Mouse (Mus musculus): ENCODE results near the gene Srcin1.
A peak's percentile ranks its signal among the peaks of the same experiment; 100 is the strongest.

Srcin1 gene

DNA sequence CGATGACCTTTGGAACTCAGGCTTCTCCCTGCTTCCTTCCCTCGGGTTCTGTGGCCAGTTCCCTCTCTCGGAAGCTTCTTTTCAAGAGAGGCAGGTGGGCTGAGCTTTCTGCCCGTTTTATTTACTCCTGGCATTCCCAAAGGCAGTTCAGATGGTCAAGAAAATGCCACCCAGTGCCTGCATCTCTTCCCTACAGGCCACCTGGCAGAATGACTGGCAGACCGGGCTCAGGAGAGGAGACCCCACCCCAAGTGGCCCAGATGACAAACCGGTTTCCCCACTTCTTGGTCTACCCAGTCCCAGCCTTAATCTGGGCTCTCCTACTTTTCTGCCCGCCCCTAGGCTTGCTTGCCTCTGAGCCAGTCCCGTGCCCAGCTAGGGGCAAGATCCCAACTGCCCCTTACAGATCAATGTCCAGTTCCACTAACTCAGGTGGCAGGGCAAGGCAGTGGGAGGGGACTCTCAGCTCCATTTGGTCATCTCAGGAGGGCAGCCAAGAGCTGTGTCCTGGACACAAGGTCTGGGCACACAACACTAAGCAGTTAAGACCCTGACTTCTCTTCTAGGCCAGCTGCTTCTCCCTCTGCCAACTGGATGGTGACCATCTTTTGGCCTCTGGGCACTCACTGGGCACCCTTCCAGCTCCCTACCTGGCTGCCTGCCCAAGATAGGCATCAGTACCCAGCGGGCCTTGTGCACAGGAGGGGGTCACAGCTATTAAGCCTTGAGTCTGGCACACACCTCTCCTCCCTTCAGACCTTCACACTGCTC lies at the start of gene Srcin1:
Gene Srcin1, minus strand, starts transcription at position 51 of the 771 bp plus-strand sequence.
- no peak for DNase-seq

DNA sequence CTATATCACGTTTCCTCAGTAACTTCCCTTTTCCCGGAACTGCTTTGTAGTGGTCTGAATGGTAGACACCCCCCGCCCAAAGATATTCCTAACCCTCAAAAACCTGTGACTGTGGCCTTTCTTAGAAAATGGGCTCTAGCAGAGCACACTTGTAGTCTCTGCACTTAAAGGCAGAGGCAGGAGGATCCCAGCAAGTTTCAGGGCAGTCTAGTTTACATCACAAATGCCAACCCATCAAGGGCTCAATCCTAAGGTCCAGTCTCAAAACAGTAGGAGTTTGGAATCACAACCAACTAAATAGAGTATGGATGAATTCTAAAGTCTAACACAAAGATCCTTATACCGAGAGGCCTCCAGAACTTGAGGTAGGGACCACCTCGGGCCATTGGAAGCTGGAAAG lies 49.6 kb upstream of the Srcin1 start:
- no peak for DNase-seq

DNA sequence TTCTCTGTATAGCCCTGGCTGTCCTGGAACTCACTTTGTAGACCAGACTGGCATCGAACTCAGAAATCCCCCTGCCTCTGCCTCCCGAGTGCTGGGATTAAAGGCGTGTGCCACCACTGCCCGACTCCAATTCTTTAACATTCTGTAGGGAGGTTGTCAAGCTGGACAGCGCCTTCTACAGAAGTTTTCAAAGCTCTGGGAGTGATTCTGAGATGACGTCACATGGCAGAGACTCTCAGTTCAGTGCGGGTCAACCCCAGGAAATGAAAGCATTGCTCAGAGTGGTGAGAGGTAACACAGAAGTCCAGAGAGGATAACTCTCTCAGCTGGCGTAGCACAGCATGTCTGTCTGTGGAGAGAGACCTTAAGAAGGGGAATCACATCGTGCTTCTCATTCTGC lies 47.2 kb upstream of the Srcin1 start:
- DNase-seq, result no peak

DNA sequence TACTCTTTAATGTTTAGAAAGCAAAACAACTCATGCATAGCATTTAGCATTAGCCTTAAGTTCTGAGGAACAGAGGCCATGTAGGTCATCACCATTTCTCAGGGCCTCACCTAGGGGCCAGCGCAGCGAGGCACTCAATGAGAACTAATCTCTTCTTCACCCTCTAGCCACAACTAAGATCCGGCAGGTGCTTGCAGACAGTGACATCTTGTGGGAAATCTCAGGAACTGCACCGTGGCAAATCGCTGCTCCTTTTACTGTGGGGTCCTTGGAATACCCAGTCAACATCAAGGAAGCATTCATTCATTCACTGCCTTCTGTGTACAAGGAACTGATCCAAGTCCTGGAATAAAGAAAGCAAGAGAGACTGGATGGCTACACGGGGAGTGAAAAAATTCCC lies 46.5 kb upstream of the Srcin1 start:
- DNase-seq, result peak; percentile 75 to 80

GRCm38 (mm10) chr11:97619391-97619795 lies 43.4 kb upstream of the Srcin1 start:
- peak in 1 of 2 experiments; percentile 33 for DNase-seq

DNA sequence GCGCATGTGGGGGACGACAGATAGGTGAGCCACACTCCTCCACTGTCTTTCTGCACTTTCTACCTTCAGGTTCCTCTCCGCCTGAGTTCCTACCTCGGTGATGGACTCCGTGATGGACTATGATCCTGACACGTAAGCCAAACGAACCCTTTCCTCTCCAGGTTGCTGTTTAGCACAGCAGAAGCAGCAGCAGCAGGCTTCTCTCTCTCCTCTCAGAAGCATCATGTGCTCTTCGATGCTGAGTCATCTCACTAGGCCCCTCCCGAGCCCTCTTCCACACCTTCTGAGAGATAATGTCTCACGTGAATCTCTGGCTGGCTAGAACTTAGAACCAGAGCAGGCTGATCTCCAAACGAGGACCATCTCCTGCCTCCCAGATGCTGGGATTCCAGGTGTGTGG lies 42.4 kb upstream of the Srcin1 start:
- DNase-seq, result no peak

- no peak for DNase-seq
These were observed 39.3 kb upstream of the Srcin1 start for GRCm38 (mm10) chr11:97615276-97615675.

DNA sequence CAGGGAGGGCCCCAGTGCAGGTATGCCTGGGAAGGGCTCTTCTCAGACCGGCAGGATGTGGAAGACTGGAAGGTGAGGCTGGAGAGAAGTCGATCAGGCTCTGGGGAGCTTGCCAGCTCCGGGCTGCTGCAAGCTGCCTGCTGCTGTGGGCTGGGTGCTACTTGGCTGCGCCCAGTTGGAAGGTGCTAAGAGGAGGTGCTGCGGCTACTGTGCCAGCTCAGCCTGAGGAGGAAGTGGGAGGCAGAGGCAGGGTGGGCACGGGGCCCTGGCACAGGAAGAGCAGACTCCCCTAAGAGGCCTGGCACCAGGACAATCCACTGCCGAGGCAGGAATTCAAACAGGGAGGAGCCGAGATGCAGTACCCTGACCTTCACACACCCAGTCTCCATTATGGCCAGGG lies 35.1 kb upstream of the Srcin1 start:
- DNase-seq, result no peak

DNA sequence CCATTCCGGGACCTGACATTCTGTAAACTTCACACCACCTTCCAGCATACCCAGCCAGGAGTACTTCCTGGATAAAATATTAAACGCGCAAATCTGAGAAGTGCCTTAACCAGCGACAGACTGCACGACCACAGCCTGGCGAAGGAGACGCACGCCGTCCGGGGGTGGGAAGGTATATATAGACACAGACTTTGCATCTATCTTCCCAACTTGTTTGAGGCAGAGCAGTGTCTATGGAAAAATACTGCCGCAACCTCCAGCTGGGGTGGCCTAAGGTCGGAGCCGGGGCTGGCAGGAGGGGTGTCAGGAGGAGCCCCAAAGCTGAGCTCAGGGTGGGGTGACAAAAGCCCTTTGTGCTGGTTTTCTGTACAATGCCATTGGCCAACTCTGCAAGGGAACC lies 33.8 kb upstream of the Srcin1 start:
- DNase-seq, result no peak

DNA sequence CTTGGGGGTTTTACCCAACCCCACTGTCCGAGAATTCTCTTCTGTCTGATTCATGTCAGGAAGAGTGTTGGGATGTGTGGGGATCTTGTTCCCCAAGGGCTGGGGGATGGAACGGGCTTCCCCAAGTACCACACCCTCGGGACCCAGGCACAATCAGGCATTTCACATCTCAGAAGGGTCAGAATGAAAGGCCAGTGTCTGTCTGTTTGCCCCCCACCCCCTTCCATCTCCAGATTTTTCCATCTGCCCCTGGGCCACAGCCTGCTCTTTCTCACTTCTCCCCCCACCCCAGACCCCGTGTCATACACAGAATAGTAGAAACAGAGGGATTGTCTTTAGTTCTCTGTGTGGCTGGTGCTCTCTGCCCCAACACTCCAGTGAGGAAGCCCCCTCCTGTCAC lies 32.9 kb upstream of the Srcin1 start:
- no peak for DNase-seq

- no peak for DNase-seq
These were observed 31.2 kb upstream of the Srcin1 start for GRCm38 (mm10) chr11:97607056-97607725.

- peak; percentile 30 to 31 for DNase-seq
These were observed 27.9 kb upstream of the Srcin1 start for GRCm38 (mm10) chr11:97603891-97604290.

GRCm38 (mm10) chr11:97602223-97602622 lies 26.2 kb upstream of the Srcin1 start:
- no peak for DNase-seq

- no peak for DNase-seq
These were observed 23.1 kb upstream of the Srcin1 start for GRCm38 (mm10) chr11:97599104-97599503.

DNA sequence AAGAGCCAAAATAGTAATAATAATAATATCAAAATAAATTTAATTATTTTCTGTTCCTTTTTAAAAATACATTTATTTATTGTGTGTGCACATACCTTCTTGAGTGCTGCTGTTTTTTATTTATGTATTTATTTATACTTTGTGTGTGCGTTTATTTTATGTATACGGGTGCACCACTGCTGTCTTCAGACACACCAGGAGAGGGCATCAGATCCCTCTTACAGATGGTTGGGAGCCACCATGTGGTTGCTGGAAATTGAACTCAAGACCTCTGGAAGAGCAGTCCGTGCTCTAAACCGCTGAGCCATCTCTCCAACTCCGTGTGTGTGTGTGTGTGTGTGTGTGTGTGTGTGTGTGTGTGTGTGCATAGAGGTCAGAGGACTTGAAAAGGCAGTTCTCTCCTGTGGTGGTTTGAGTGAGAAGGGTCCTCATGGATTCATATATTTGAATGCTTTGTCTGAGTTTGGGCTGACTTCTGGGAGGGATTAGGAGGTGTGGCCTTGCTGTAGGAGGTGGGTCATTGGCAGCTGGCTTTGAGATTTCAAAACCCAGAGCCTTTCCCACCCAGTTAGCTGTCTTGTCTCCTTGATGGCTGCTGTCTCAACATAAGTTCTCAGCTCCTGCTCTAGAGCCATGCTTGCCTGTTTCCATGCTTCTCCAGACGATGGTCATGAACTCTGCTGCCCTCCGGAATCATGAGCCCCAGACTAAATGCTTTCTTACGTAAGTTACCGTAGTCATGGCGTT lies 22.1 kb upstream of the Srcin1 start:
- DNase-seq, result no peak

DNA sequence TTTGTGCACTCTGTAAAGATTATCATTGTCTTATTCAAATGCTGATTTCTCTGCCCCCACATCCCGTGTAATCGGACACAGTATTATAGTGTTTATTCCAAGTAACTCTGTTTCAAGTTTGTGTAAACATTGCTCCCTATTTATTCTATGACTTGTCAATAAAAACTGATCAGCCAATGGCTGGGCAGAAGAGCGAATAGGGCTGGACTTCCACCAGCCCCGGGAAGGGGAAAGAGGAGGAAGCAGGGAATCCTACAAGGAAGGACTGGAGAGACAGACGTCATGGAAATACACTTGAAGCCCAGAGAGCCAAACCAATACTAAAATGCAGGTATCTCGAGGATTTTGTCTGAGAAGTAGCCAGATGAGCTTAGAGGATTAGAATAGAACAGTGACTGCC lies 18.1 kb upstream of the Srcin1 start:
- DNase-seq, result no peak

DNA sequence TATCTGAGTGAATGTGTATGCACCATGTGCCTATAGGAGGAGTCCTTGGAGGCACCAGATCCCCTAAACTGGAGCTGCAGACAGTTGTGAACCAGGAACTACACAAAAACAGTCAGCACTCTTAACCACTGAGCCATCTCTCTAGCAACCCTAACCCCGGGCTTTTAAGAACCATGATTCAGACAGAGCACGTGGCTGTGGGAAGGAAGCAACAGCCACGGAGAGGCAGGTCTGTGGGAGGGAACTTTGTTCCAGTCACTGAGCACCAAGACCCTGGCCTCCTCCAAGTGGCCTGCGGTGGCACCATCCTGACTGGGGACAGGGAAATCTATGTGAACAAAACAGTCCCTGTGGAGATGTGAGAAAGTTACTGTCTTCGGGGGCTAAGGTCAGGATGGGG lies 15.9 kb upstream of the Srcin1 start:
- no peak for DNase-seq

DNA sequence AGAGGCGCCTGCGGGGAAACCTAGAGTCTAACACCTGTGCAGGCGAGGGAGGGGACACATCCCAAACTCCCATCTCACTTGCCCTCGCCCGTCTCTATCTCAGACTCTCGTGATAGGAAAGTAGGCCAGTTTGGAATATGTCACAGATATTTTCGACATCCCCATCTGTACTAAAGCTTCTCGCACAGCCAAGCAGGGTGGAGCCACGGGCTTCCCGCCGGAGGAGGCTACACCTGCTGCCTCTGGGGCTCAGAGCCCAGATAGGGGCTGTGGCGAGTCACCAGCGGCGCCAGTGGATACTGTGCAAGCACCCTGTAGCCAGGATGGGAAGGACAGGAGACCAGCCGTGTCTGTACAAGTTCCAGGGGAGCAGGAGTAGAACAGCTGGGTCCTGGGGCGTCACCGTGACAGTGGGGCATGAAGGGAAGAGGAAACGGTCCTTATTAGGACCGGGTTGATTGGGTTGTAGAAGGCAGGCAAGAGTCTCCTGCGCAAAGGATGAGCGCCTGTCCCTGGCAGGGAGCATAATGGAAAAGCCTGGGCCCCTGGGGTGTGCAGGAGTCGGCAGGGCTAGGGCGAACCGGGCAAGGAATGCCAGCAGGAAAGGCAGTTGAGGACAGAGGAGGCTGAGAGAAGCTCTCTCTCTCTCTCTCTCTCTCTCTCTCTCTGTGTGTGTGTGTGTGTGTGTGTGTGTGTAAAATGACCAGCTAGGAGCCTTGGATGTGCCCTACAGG lies 14.4 kb upstream of the Srcin1 start:
- DNase-seq, result no peak

GRCm38 (mm10) chr11:97589216-97589615 lies 13.2 kb upstream of the Srcin1 start:
- no peak for DNase-seq

- DNase-seq, result no peak
These were observed 9.9 kb upstream of the Srcin1 start for GRCm38 (mm10) chr11:97585932-97586331.

DNA sequence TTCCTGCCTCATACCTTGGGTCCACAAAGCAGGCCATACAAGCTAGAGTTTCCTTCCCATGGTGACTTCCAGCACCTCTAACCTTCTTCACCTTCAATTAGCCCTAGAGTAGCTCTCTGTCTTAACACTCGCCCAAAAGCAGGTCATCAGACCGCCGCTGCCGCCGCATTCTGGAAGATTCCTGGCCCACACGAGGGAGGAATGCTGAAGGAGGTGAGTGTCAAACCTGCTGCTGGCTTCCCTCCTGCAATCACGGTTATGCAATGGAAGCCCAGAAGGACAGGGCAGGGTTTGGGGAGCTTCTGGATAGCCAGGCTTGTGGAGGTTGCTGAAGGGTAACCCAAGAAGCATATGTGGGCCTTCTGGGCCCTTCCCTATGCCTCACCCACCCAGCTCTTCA lies 8.5 kb upstream of the Srcin1 start:
- DNase-seq, result no peak

GRCm38 (mm10) chr11:97579088-97579857 lies 3.3 kb upstream of the Srcin1 start:
- DNase-seq, result no peak
